Mouse (Mus musculus) MEL (cell line): ENCODE results near the gene C2cd2. TPM values are rescaled to one million over a fixed set of nuclear protein-coding genes. Genes with fewer than 3 reads are reported as not detected.
A peak's percentile ranks its signal among the peaks of the same experiment; 100 is the strongest.

Experiments used
- DNase-seq: peaks from one replicate; pipeline ENCODE4 v3.0.0; 2011; ENCODE audit warnings: low read depth, low spot score
- H3K27ac ChIP-seq: 2 replicates; pipeline ENCODE4 v1.5.1; 2012; ENCODE audit warnings: low read depth, mild to moderate bottlenecking, control low read depth, low read length, moderate library complexity; ENCODE audit not compliant: control insufficient read depth
- H3K27me3 ChIP-seq, 2 experiments: fragments of 150-350 bp in 1 of 2; sonication (generic) in 1 of 2; 2 replicates each; pipeline ENCODE4 v1.6.1; 2012; ENCODE audit warnings: low read length in 2 of 2, mild to moderate bottlenecking in 2 of 2, improper control_type of control experiment in 1 of 2, moderate library complexity in 1 of 2; ENCODE audit not compliant: insufficient read depth in 2 of 2, control insufficient read depth in 1 of 2
- H3K36me3 ChIP-seq, 2 experiments: 2 replicates each; pipeline ENCODE4 v1.6.1; 2012 to 2014; ENCODE audit warnings: low read length in 2 of 2, improper control_type of control experiment in 1 of 2, inconsistent platforms in 1 of 2, mild to moderate bottlenecking in 1 of 2; ENCODE audit not compliant: insufficient read depth in 2 of 2, control insufficient read depth in 1 of 2
- H3K4me1 ChIP-seq, 2 experiments: fragments of 150-350 bp in 1 of 2; sonication (generic) in 1 of 2; 2 replicates each; pipeline ENCODE4 v1.6.1; 2012; ENCODE audit warnings: low read length in 2 of 2, improper control_type of control experiment in 1 of 2, mild to moderate bottlenecking in 1 of 2; ENCODE audit not compliant: insufficient read depth in 2 of 2, control insufficient read depth in 1 of 2
- H3K4me3 ChIP-seq, 2 experiments: fragments of 150-350 bp in 1 of 2; sonication (generic) in 1 of 2; 2 replicates each; pipeline ENCODE4 v1.5.1; 2012; ENCODE audit warnings: low read depth in 2 of 2, low read length in 2 of 2, mild to moderate bottlenecking in 2 of 2, moderate library complexity in 2 of 2, control low read depth in 1 of 2, improper control_type of control experiment in 1 of 2; ENCODE audit not compliant: control insufficient read depth in 1 of 2, insufficient read depth in 1 of 2
- H3K79me2 ChIP-seq: 2 replicates; pipeline ENCODE4 v1.6.1; 2012; ENCODE audit warnings: mild to moderate bottlenecking, low read length, moderate library complexity; ENCODE audit not compliant: control insufficient read depth, poor library complexity, insufficient read depth
- H3K9ac ChIP-seq: 2 replicates; pipeline ENCODE4 v1.6.1; 2012; ENCODE audit warnings: low read depth, mild to moderate bottlenecking, control low read depth, low read length, moderate library complexity; ENCODE audit not compliant: control insufficient read depth, poor library complexity, severe bottlenecking
- H3K9me3 ChIP-seq: fragments of 150-350 bp; sonication (generic); replicated peaks from 2 replicates; pipeline ENCODE4 v1.6.1; 2012; ENCODE audit warnings: mild to moderate bottlenecking, low read length, improper control_type of control experiment, moderate library complexity; ENCODE audit not compliant: insufficient read depth
- BHLHE40 ChIP-seq: IDR thresholded peaks from 2 replicates; pipeline ENCODE4 v1.6.1; 2012; ENCODE audit warnings: low read depth, mild to moderate bottlenecking, inconsistent platforms, low read length, improper control_type of control experiment, borderline replicate concordance
- CHD1 ChIP-seq: IDR thresholded peaks from 2 replicates; pipeline ENCODE4 v1.6.1; 2012; ENCODE audit warnings: low read depth, mild to moderate bottlenecking, inconsistent platforms, low read length, improper control_type of control experiment
- CHD2 ChIP-seq: IDR thresholded peaks from 2 replicates; pipeline ENCODE4 v1.6.1; 2011; ENCODE audit warnings: low read length, improper control_type of control experiment
- ELF1 ChIP-seq: IDR thresholded peaks from 2 replicates; pipeline ENCODE4 v1.6.1; 2014; ENCODE audit warnings: low read depth, mild to moderate bottlenecking, inconsistent platforms, low read length, improper control_type of control experiment, moderate library complexity
- EP300 ChIP-seq, 2 experiments: IDR thresholded peaks; 2 replicates each; pipeline ENCODE4 v1.6.1; 2011; ENCODE audit warnings: improper control_type of control experiment in 2 of 2, low read length in 2 of 2, low read depth in 1 of 2, mild to moderate bottlenecking in 1 of 2
- ETS1 ChIP-seq: IDR thresholded peaks from 2 replicates; pipeline ENCODE4 v1.6.1; 2012; ENCODE audit warnings: low read depth, mild to moderate bottlenecking, inconsistent platforms, low read length, improper control_type of control experiment, moderate library complexity
- GATA1 ChIP-seq: IDR thresholded peaks from 2 replicates; pipeline ENCODE4 v1.6.1; 2011; ENCODE audit warnings: low read depth, low read length, improper control_type of control experiment
- HCFC1 ChIP-seq: IDR thresholded peaks from 2 replicates; pipeline ENCODE4 v1.6.1; 2012; ENCODE audit warnings: low read depth, mild to moderate bottlenecking, inconsistent platforms, low read length, improper control_type of control experiment, moderate library complexity
- JUND ChIP-seq: IDR thresholded peaks from 2 replicates; pipeline ENCODE4 v1.6.1; 2011; ENCODE audit warnings: low read depth, mild to moderate bottlenecking, improper control_type of control experiment, low read length
- KAT2A ChIP-seq: conservative IDR thresholded peaks from 2 replicates; pipeline ENCODE4 v1.6.1; 2012; ENCODE audit warnings: low read depth, low read length, improper control_type of control experiment, inconsistent platforms
- MAX ChIP-seq: IDR thresholded peaks from 2 replicates; pipeline ENCODE4 v1.6.1; 2011; ENCODE audit warnings: low read length, improper control_type of control experiment
- MAZ ChIP-seq: IDR thresholded peaks from 2 replicates; pipeline ENCODE4 v1.6.1; 2012; ENCODE audit warnings: low read depth, mild to moderate bottlenecking, inconsistent platforms, low read length, improper control_type of control experiment
- MEF2A ChIP-seq: IDR thresholded peaks from 2 replicates; pipeline ENCODE4 v1.6.1; 2014; ENCODE audit warnings: low read depth, mild to moderate bottlenecking, inconsistent platforms, low read length, improper control_type of control experiment; ENCODE audit not compliant: poor library complexity, insufficient replicate concordance, severe bottlenecking; ENCODE audit errors: extremely low read depth
- MXI1 ChIP-seq: IDR thresholded peaks from 2 replicates; pipeline ENCODE4 v1.6.1; 2011; ENCODE audit warnings: mild to moderate bottlenecking, low read depth, low read length, improper control_type of control experiment
- MYC ChIP-seq: IDR thresholded peaks from 2 replicates; pipeline ENCODE4 v1.6.1; 2011; ENCODE audit warnings: low read depth, mild to moderate bottlenecking, low read length, improper control_type of control experiment, moderate library complexity
- NRF1 ChIP-seq: IDR thresholded peaks from 2 replicates; pipeline ENCODE4 v1.6.1; 2014; ENCODE audit warnings: low read depth, mild to moderate bottlenecking, inconsistent platforms, low read length, improper control_type of control experiment, moderate library complexity; ENCODE audit not compliant: poor library complexity, insufficient read depth, severe bottlenecking
- RAD21 ChIP-seq: IDR thresholded peaks from 2 replicates; pipeline ENCODE4 v1.6.1; 2011; ENCODE audit warnings: mild to moderate bottlenecking, low read depth, low read length, improper control_type of control experiment
- RCOR1 ChIP-seq: IDR thresholded peaks from 2 replicates; pipeline ENCODE4 v1.6.1; 2012; ENCODE audit warnings: low read depth, mild to moderate bottlenecking, inconsistent platforms, low read length, improper control_type of control experiment
- SIN3A ChIP-seq: IDR thresholded peaks from 2 replicates; pipeline ENCODE4 v1.6.1; 2012; ENCODE audit warnings: low read length, improper control_type of control experiment, inconsistent platforms
- TAL1 ChIP-seq: IDR thresholded peaks from 2 replicates; pipeline ENCODE4 v1.6.1; 2012; ENCODE audit warnings: mild to moderate bottlenecking, inconsistent platforms, low read length, moderate library complexity, mixed read lengths
- TCF12 ChIP-seq: IDR thresholded peaks from 2 replicates; pipeline ENCODE4 v1.6.1; 2014; ENCODE audit warnings: low read depth, mild to moderate bottlenecking, inconsistent platforms, low read length, improper control_type of control experiment, moderate library complexity
- UBTF ChIP-seq: IDR thresholded peaks from 2 replicates; pipeline ENCODE4 v1.6.1; 2012; ENCODE audit warnings: low read depth, mild to moderate bottlenecking, inconsistent platforms, low read length, improper control_type of control experiment, moderate library complexity, borderline replicate concordance; ENCODE audit not compliant: insufficient read depth
- ZKSCAN1 ChIP-seq: IDR thresholded peaks from 2 replicates; pipeline ENCODE4 v1.6.1; 2012; ENCODE audit warnings: low read depth, mild to moderate bottlenecking, inconsistent platforms, low read length, improper control_type of control experiment, moderate library complexity
- ZNF384 ChIP-seq: IDR thresholded peaks from 2 replicates; pipeline ENCODE4 v1.6.1; 2012; ENCODE audit warnings: low read depth, mild to moderate bottlenecking, inconsistent platforms, low read length, improper control_type of control experiment
- polyA plus RNA-seq, 2 experiments: library from polyadenylated mRNA; stranded (reverse) in 1 of 2; unstranded in 1 of 2; fragments of >175 nt in 1 of 2; fragments of >200 nt in 1 of 2; gene quantifications; 2 replicates each; pipeline versions ENCODE4 v1.2.1 to v1.2.4; 2012; ENCODE audit warnings: low replicate concordance in 2 of 2, low read depth in 1 of 2; ENCODE audit not compliant: insufficient read length in 2 of 2, insufficient read depth in 1 of 2, missing spikeins in 1 of 2
- total RNA-seq: library from RNA; depleted of rRNA; stranded (reverse); fragments of 300-350 nt; gene quantifications from 2 replicates; pipeline ENCODE4 v1.2.3, GENCODE M21; 2012

C2cd2 gene
- total and polyA plus RNA-seq, 3 experiments, result 8.9 to 20.7 TPM; not detected in 1

GRCm38 (mm10) chr16:97912873-97913272 lies 49.5 kb downstream of the C2cd2 start:
- H3K36me3 ChIP-seq, result peaks cover 0 to 27% of the 10 kb centered on the region in 2 experiments; a peak in 2 of 4 replicates
- 0 out of 2 replicates have a peak, but pooled peaks cover 2% of the 10 kb centered on the region for H3K79me2 ChIP-seq
- H3K27me3 ChIP-seq, result no peaks in the 10 kb centered on the region
- TF ChIP-seq BHLHE40, result no peak
- TF ChIP-seq ZKSCAN1, result no peak
- no peaks in the 10 kb centered on the region for H3K9me3 ChIP-seq
- H3K27ac ChIP-seq, result no peak overlapping the region
- H3K4me1 ChIP-seq, result peaks cover 5 to 14% of the 10 kb centered on the region in 2 experiments
- no peak overlapping the region for H3K9ac ChIP-seq
- no peak for DNase-seq
- H3K4me3 ChIP-seq, result no peak overlapping the region

- Histone ChIP-seq H3K27ac (no peak overlapping the region; the same call in 1 of the 2 replicates), H3K4me1 (peaks cover 16 to 21% of the 10 kb centered on the region in 2 experiments), H3K4me3 (no peak overlapping the region), H3K9me3 (no peaks in the 10 kb centered on the region), H3K27me3 (no peaks in the 10 kb centered on the region), H3K79me2 (no peaks in the 10 kb centered on the region), H3K9ac (no peak overlapping the region), H3K36me3 (peaks cover 0 to 32% of the 10 kb centered on the region in 2 experiments; a peak in 2 of 4 replicates)
- DNase-seq, result no peak
- no peak for TF ChIP-seq MXI1
- TF ChIP-seq ZKSCAN1, result no peak
- TF ChIP-seq JUND, result no peak
- no peak for TF ChIP-seq MEF2A
- 0 out of 2 replicates have a peak, but pooled peaks have one; percentile 34 for TF ChIP-seq TCF12
- TF ChIP-seq CHD2, result no peak
- TF ChIP-seq KAT2A, result no peak
- no peak for TF ChIP-seq HCFC1
- no peak for TF ChIP-seq ELF1
- peak; percentile 30; the same call in 1 of the 2 replicates for TF ChIP-seq GATA1
- TF ChIP-seq TAL1, result peak; percentile 52
- TF ChIP-seq UBTF, result no peak
- TF ChIP-seq, all 39 proteins: peak for 3
Measured at GRCm38 (mm10) chr16:97909356-97909755, 53.0 kb downstream of the C2cd2 start.

- Histone ChIP-seq H3K79me2 (no peaks in the 10 kb centered on the region), H3K27ac (no peak overlapping the region; the same call in 1 of the 2 replicates), H3K4me1 (peaks cover 25 to 26% of the 10 kb centered on the region in 2 experiments), H3K4me3 (no peak overlapping the region), H3K9ac (no peak overlapping the region), H3K36me3 (peaks cover 0 to 40% of the 10 kb centered on the region in 2 experiments; a peak in 2 of 4 replicates), H3K27me3 (no peaks in the 10 kb centered on the region), H3K9me3 (no peaks in the 10 kb centered on the region)
- DNase-seq, result peak; percentile 84
- TF ChIP-seq ELF1 (0 out of 2 replicates have a peak, but pooled peaks have one; percentile 18), ZNF384 (peak; percentile 99), MAZ (0 out of 2 replicates have a peak, but pooled peaks have one; percentile 22), HCFC1 (0 out of 2 replicates have a peak, but pooled peaks have one; percentile 19), TAL1 (peak; percentile 94), CHD1 (no peak), MAX (0 out of 2 replicates have a peak, but pooled peaks have one; percentile 20), RAD21 (no peak), MYC (0 out of 2 replicates have a peak, but pooled peaks have one; percentile 33), EP300 (IDR thresholded peaks at IDR 0.05; ENCODE audit: low read depth in 1 of 2, low read length in 2 of 2) (peak; percentile 95 to 96), GATA1 (peak; percentile 96), RCOR1 (peak; percentile 83), TCF12 (peak; percentile 96), JUND (0 out of 2 replicates have a peak, but pooled peaks have one; percentile 26), SIN3A (peak; percentile 84), NRF1 (no peak), MXI1 (peak; percentile 40), ETS1 (peak; percentile 77)
Measured at GRCm38 (mm10) chr16:97907496-97907895, 54.9 kb downstream of the C2cd2 start.
